Mouse (Mus musculus) urinary bladder, postnatal 10 days (tissue): ENCODE results near the gene Hspe1.

Experiments used
- DNase-seq: peaks from one replicate; pipeline ENCODE4 v3.0.0; 2022; ENCODE audit warnings: low spot score

Gene Hspe1

GRCm38 (mm10) chr1:55135846-55136245 is 47.9 kb downstream of the Hspe1 start:
- no peak for DNase-seq
